Mouse (Mus musculus) neural tube, embryonic 14.5 days (tissue): Measurements from ENCODE around the gene Eif4e3. TPM values are rescaled to one million over a fixed set of nuclear protein-coding genes. Genes with fewer than 3 reads are reported as not detected.
A peak's percentile ranks its signal among the peaks of the same experiment; 100 is the strongest.

Source experiments
- ATAC-seq: fragments of 200-750 bp; cut with Nextera tagmentation; 2 replicates; pipeline ENCODE4 v1.8.0; 2017; ENCODE audit warnings: low read depth, mild to moderate bottlenecking, moderate TSS enrichment, moderate library complexity
- H3K27ac ChIP-seq: fragments of 300-500 bp; sonication (generic); 2 replicates; pipeline ENCODE4 v1.5.1; 2014; ENCODE audit warnings: low read depth, mild to moderate bottlenecking, control low read depth, low read length, moderate library complexity, mixed read lengths
- H3K27me3 ChIP-seq: fragments of 300-500 bp; sonication (generic); 2 replicates; pipeline ENCODE4 v1.6.1; 2014; ENCODE audit warnings: low read length; ENCODE audit not compliant: control insufficient read depth, insufficient read depth
- H3K36me3 ChIP-seq: fragments of 300-500 bp; sonication (generic); 2 replicates; pipeline ENCODE4 v1.6.1; 2014; ENCODE audit warnings: low read length, mixed read lengths; ENCODE audit not compliant: control insufficient read depth, insufficient read depth
- H3K4me1 ChIP-seq: fragments of 300-500 bp; sonication (generic); 2 replicates; pipeline ENCODE4 v1.6.1; 2014; ENCODE audit warnings: low read length; ENCODE audit not compliant: control insufficient read depth, insufficient read depth
- H3K4me2 ChIP-seq: fragments of 300-500 bp; sonication (generic); 2 replicates; pipeline ENCODE4 v1.6.1; 2014; ENCODE audit warnings: mild to moderate bottlenecking, low read depth, low read length, control low read depth
- H3K4me3 ChIP-seq: fragments of 300-500 bp; sonication (generic); 2 replicates; pipeline ENCODE4 v1.5.1; 2014; ENCODE audit warnings: low read depth, low read length, control low read depth, mixed read lengths
- H3K9ac ChIP-seq: fragments of 300-500 bp; sonication (generic); replicated peaks from 2 replicates; pipeline ENCODE4 v1.6.1; 2014; ENCODE audit warnings: low read depth, mild to moderate bottlenecking, control low read depth, low read length, mixed read lengths
- H3K9me3 ChIP-seq: fragments of 300-500 bp; sonication (generic); 2 replicates; pipeline ENCODE4 v1.6.1; 2016; ENCODE audit warnings: low read length; ENCODE audit not compliant: control insufficient read depth
- WGBS: fragments of 180-500 bp; shearing (Covaris S2); extraction: QIAGEN DNeasy Blood & Tissue Kit; methylation state at CpG from one replicate; pipeline ENCODE4 v1.1.7; 2014; 5-methylcytosine and 5-hydroxymethylcytosine counted together
- polyA plus RNA-seq: library from polyadenylated mRNA; unstranded; fragments of >200 nt; fragmentation: Nextera tagmentation; extraction: Ambion mirVana; gene quantifications from 2 replicates; pipeline ENCODE4 v1.2.1, GENCODE M21; 2014

Eif4e3 gene
- polyA plus RNA-seq, 1 experiment from 2014 or later, result 6.8 TPM

DNA sequence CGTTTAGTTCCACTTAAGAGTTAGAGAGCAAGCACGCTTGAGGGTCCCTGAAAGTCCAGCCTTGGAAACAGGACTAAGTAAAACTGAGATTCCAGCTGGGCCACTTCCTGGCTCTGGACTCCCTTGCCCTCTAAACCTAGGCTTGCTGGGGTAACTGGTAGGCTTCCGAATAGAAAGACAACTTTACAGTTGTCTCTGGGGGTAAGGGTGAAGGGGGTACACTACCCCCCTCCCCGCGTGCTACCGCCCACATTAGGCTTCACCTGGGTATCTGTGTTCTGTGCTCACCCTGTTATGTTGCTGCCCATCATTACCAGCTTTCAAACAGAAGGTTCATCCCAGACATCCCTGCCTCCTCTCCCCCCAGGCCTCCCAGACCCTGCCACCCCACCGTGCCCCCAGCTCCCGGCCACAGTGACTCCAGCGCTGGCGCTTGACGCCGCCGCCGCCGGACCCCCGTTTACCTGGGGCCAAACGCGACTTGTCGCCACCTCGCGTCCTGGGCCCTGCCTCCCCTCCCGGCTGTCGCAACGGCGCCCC lies 25.2 kb upstream of the Eif4e3 start:
- peaks cover 15% of the 10 kb centered on the region for H3K27me3 ChIP-seq
- 7% methylated on average over 25 of the region's 25 CpGs for WGBS
- H3K4me2 ChIP-seq, result peak overlapping the region; percentile 87

GRCm38 (mm10) chr6:99688513-99688912 lies 21.9 kb upstream of the Eif4e3 start:
- 90% methylated on average over 6 of the region's 6 CpGs for WGBS
- Histone ChIP-seq H3K36me3 (no peaks in the 10 kb centered on the region), H3K4me1 (peaks cover 10% of the 10 kb centered on the region; the same call in 1 of the 2 replicates), H3K4me3 (no peak overlapping the region), H3K27ac (no peak overlapping the region), H3K9me3 (no peaks in the 10 kb centered on the region), H3K9ac (no peak overlapping the region), H3K27me3 (peaks cover 6% of the 10 kb centered on the region), H3K4me2 (no peak overlapping the region)
- ATAC-seq, result no peak

More for the DNA sequence above, 25.2 kb upstream of the Eif4e3 start:
- Histone ChIP-seq H3K9me3 (no peaks in the 10 kb centered on the region), H3K4me3 (peak overlapping the region; percentile 74), H3K9ac (peak overlapping the region; percentile 94), H3K27ac (peak overlapping the region; percentile 89), H3K4me1 (peaks cover 18% of the 10 kb centered on the region; the same call in 1 of the 2 replicates), H3K36me3 (no peaks in the 10 kb centered on the region)
- peak; percentile 15; the same call in 1 of the 2 replicates for ATAC-seq

- Histone ChIP-seq H3K4me2 (no peak overlapping the region), H3K4me3 (no peak overlapping the region), H3K4me1 (no peaks in the 10 kb centered on the region), H3K9ac (no peak overlapping the region), H3K36me3 (no peaks in the 10 kb centered on the region), H3K27ac (no peak overlapping the region), H3K27me3 (no peaks in the 10 kb centered on the region), H3K9me3 (no peaks in the 10 kb centered on the region)
- 55% methylated on average over 5 of the region's 5 CpGs for WGBS
- no peak for ATAC-seq
Measured at GRCm38 (mm10) chr6:99684899-99685298, 18.3 kb upstream of the Eif4e3 start.

GRCm38 (mm10) chr6:99683974-99684373 lies 17.4 kb upstream of the Eif4e3 start:
- Histone ChIP-seq H3K27ac (no peak overlapping the region), H3K36me3 (no peaks in the 10 kb centered on the region), H3K9me3 (no peaks in the 10 kb centered on the region), H3K27me3 (no peaks in the 10 kb centered on the region), H3K9ac (no peak overlapping the region), H3K4me3 (no peak overlapping the region), H3K4me1 (no peaks in the 10 kb centered on the region), H3K4me2 (no peak overlapping the region)
- WGBS, result 89% methylated on average over 5 of the region's 5 CpGs
- no peak for ATAC-seq

DNA sequence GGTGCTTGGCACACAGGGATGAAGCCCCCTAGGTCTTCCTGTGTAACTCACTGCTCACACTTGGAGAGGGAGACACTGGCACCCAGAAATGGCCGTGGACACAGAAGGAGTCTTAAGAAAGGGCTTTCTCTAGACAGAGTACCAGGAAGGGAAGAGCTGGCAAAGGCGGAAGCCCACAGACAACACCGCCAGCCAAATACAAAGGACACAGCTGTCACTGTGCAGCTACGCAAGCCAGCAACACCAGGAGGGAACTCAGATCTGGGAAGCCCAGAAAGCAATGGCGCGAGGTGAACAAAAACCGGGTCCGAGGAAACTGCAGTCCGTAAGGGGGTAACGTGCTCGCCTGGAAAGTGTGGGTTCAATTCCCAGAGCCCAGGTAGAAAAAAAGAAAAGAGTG lies 11.5 kb upstream of the Eif4e3 start:
- Histone ChIP-seq H3K27ac (no peak overlapping the region), H3K9me3 (no peaks in the 10 kb centered on the region), H3K9ac (no peak overlapping the region), H3K4me2 (no peak overlapping the region), H3K4me3 (no peak overlapping the region), H3K27me3 (no peaks in the 10 kb centered on the region), H3K4me1 (no peaks in the 10 kb centered on the region), H3K36me3 (no peaks in the 10 kb centered on the region)
- WGBS, result 60% methylated on average over 11 of the region's 11 CpGs
- no peak for ATAC-seq

DNA sequence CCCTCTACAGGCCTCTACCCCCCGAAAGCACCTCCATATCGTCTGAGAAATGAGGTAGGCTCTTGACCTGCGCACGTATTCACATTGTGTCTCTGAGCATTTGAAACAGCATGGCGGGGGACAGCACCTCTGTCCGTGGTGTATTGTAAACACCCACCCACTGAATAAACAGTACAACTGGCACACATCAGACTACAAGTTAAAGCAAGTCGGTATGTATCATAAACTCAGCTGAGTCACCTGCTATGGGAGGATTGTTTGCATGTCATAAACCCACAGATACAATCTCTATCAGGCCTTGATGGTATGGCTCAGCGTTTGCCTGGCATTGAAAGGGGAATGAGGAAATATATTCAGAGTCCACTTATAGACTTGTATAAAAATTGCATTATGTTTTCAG lies 10.8 kb upstream of the Eif4e3 start:
- Histone ChIP-seq H3K27me3 (no peaks in the 10 kb centered on the region), H3K4me3 (no peak overlapping the region), H3K9ac (no peak overlapping the region), H3K4me1 (no peaks in the 10 kb centered on the region), H3K4me2 (no peak overlapping the region), H3K9me3 (no peaks in the 10 kb centered on the region), H3K36me3 (no peaks in the 10 kb centered on the region), H3K27ac (no peak overlapping the region)
- no peak for ATAC-seq
- 91% methylated on average over 8 of the region's 8 CpGs for WGBS

DNA sequence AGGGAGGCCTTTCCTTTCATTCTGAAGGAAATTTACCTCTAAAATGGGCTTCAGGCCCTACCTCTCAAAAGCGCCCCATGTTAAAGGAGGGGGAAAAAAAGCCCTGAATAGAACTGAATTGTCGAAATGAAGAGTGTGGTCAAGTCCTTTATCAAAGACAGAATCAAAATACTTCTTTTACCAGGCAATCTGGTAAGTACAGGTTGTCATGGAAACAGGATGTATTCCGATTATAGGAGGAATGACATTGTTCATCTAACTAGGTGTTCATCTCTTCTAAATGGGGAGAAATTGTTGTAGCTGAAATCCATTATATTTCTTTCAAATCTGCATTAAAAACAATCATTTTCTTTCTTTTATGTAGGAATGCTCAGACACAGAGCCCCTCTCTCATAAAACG lies 7.9 kb upstream of the Eif4e3 start:
- Histone ChIP-seq H3K4me1 (peaks cover 11% of the 10 kb centered on the region; the same call in 1 of the 2 replicates), H3K36me3 (no peaks in the 10 kb centered on the region), H3K27ac (no peak overlapping the region), H3K9ac (no peak overlapping the region), H3K27me3 (no peaks in the 10 kb centered on the region), H3K4me2 (no peak overlapping the region), H3K9me3 (no peaks in the 10 kb centered on the region), H3K4me3 (no peak overlapping the region)
- WGBS, result 78% methylated on average over 4 of the region's 4 CpGs
- no peak for ATAC-seq

- Histone ChIP-seq H3K4me3 (no peak overlapping the region), H3K9me3 (no peaks in the 10 kb centered on the region), H3K4me1 (peaks cover 22% of the 10 kb centered on the region; the same call in 1 of the 2 replicates), H3K4me2 (no peak overlapping the region), H3K27me3 (no peaks in the 10 kb centered on the region), H3K27ac (no peak overlapping the region), H3K36me3 (no peaks in the 10 kb centered on the region), H3K9ac (no peak overlapping the region)
- WGBS, result 64% methylated on average over 3 of the region's 3 CpGs
- no peak for ATAC-seq
Measured at GRCm38 (mm10) chr6:99671768-99672167, 5.2 kb upstream of the Eif4e3 start.

- Histone ChIP-seq H3K9ac (no peak overlapping the region), H3K27me3 (no peaks in the 10 kb centered on the region), H3K4me1 (peaks cover 22% of the 10 kb centered on the region; the same call in 1 of the 2 replicates), H3K27ac (peak overlapping the region; percentile 64; the same call in 1 of the 2 replicates), H3K36me3 (no peaks in the 10 kb centered on the region), H3K4me2 (no peak overlapping the region; the same call in 1 of the 2 replicates), H3K4me3 (no peak overlapping the region), H3K9me3 (no peaks in the 10 kb centered on the region)
- ATAC-seq, result peak; percentile 35; the same call in 1 of the 2 replicates
- 65% methylated on average over 7 of the region's 7 CpGs for WGBS
Measured at GRCm38 (mm10) chr6:99670481-99671119, 4.0 kb upstream of the Eif4e3 start.
